Mouse (Mus musculus) layer of hippocampus, adult 18-20 months (tissue): ENCODE measurements around the gene Ndufv1. TPM values are rescaled to one million over a fixed set of nuclear protein-coding genes. Genes with fewer than 3 reads are reported as not detected.
"Not testable (repeated sequence)": the region's sequence is repeated elsewhere in the genome, so short reads cannot be mapped to it uniquely, and the experiment has no call there.

Experiments used
- DNase-seq, 2 experiments: peaks; one replicate each; pipeline ENCODE4 v3.0.0; 2022; ENCODE audit warnings: low spot score in 2 of 2
- long read RNA-seq: library from polyadenylated mRNA; stranded (forward); transcript quantifications from one replicate; pipeline ENCODE4 v2.0.0, GENCODE M21; 2021
- total RNA-seq, 2 experiments: library from RNA; stranded (reverse); gene quantifications; 2 replicates each; pipeline ENCODE4 v1.2.3; 2021

The Ndufv1 gene
- total RNA-seq, result 100 to 1,000 TPM; 257 TPM
- long read RNA-seq, transcript Ndufv1-201 (10 exons, 1,661 nt), result major isoform, 200 of 238 reads
- long read RNA-seq, partial matches to known transcripts, result 18 of 238 reads
- long read RNA-seq, other reads (novel, unspliced or antisense), result 19 of 238 reads

DNA sequence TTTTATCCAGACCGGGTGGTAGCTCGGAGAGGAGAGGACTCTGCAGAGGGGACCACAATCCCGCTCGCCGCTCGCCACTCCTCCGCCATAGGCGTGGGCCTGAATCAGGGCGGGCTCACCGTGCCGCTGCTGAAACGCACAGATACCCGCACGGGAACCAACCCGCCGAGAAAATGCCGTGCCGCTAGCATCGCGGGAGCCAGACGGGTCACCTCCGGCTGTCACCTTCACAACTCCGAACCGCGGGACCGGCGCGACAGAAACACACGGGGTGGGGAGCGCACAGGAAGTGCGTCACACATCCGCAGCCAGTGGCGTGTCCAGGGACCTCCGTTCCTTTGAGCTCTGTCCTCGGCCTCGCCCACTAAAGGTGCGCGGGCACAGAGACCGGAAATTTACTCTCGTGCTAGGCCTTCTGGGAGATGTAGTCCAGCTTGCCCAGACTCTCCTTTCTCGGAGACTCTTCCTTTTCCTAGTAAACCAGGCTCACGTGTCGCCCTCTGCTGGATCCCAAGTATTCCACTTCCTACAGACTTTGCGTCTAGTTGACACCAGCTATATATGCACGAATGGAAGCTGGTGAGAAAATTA, at the start of gene Ndufv1:
Ndufv1 (minus strand) TSS at position 375 of the 591 bp plus-strand sequence.
- DNase-seq, result peak; percentile 99

DNA sequence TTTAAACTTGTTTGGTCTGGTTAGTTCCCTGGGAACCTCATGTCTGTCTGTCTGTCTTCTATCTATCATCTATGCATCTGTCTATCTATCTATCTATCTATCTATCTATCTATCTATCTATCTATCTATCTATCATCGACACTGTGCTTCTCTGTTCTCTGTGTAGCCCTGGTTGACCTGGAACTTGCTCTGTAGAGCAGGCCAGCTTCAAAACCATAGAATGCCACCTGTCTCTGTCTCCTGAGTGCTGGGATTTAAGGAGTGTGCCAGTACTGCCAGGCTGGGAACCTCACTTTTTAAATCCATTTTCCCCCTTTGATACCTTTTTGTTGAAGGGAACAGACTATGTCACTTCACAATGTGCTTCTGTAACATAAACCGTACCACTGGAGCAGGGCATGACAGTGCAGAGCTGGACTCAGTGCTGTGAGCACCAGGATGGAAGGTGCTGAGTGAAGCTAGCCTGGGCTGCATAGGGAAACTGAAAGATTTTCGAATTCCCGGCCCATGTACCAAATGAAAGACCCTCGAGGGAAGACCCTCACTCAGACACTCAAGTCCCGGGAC, 48.4 kb upstream of the Ndufv1 start:
- DNase-seq, result no peak

DNA sequence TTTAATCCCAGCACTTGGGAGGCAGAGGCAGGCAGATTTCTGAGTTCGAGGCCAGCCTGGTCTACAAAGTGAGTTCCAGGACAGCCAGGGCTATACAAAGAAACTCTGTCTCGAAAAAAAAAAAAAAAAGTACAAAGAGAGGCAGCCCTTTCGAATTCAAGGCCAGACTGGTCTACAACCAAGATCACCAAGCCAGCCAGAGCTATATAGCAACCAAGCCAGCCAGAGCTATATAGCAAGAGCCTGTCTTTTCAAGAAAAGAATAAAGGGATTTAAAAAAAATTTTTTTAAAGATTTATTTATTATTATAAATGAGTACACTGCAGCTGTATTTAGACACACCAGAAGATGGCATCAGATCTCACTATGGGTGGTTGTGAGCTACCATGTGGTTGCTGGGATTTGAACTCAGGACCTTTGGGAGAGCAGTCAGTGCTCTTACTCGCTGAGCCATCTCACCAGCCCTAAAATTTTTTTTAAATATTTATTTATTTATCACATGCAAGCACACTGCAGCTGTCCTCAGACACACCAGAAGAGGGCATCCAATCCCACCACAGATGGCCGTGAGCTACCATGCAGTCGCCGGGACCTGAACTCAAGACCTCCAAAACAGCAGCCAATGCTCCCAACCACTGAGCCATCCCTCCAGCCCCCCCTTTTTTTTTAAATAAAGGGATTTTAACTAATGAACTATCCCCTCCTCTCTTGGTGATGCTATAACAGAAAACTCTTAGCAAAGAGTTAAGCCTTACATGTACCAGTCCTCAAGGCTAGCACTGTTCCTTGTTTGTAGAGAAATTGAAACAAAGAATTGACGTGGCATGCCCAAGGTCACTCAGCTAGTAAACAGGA, 47.7 kb upstream of the Ndufv1 start:
- not testable (repeated sequence) for DNase-seq

DNA sequence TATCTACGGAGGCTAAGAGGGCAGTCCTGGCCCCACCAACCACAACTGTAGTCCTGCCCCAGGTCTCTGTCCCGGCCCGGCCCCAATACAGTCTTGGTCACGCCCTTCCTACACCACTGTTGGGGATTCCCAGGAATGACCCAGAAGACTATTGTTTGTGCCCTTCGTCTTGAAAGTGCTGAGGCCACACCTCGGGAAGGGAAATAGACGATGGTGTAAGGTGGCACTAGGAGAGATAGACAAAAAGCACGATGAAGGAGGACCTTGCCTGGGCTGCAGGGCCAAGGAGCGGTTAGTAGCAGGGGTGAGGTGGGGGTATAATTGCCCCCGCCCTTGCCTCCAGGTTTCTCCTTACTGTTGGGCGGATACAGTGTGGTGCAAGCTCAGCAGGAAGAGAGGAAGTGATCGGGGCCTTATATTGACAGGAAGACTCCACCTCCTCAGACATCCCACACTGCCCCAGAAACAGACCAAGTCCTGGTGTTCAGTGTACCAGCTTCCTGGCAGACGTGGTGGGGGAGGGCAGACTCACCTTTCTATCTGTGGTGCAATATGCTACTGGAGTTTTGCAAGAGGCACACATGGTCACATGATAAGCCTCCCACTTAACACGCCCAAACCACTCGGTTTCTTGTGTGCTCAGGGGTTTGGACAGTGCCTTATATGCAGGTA, 46.6 kb upstream of the Ndufv1 start, which contains the start of gene Gstp3:
Gstp3 (minus strand) TSS at position 501 of the 672 bp plus-strand sequence.
- no peak for DNase-seq

DNA sequence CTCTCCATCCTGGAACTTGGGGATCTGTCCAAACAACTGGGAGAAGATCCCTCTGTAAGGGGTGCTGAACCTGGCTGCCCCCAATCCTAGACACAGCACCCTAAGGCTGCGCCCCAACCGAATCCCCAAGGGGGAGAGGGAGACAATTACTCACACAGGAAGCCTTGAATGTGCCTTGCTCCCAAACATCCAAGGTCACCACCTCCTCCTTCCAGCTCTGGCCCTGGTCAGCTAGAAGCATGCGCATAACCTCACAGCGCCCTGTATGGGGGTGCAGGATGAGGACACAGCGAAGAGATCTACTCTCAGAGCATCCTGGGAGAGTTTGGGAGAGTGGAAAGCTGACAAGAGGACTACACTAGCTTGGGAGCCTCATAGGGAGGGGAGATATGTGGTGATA, 46.0 kb upstream of the Ndufv1 start:
- DNase-seq, result no peak

DNA sequence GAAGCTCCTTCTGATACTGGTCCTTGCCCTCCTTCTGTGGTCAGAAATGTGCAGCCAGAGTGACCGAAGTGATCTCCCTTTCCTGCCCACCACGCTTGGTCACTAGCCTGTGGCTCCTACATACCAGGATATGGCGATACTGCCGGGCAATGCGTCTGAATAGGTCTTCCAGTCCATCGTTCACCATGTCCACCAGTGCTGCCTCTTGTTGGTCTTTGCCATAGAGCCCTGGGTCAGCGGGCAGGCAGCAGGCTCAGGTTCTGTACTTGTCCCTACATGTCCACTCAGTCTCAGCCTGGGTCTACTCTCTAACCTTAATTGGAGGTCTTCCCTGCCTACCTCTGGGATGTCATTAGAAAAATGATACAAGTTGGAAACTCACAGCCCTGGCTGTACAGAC, 45.4 kb upstream of the Ndufv1 start:
- DNase-seq, result no peak

DNA sequence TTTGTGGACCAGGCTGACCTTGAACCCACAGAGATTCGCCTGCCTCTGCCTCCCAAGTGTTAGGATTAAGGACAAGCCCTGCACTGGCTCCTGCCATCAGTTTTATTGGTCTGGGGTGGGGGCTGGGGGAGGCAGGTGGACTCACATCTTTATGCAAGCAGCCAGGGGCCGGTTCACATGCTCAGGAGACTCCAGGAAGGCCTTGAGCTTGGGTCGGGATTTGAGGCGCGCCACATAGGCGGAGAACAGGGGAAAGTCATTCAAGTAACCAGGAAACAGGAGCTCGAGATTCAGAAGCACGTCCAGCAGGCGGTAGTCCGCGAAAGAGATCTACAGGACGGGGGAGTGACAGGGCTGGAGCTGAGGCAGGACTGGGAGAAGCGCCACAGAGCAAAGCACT, 44.8 kb upstream of the Ndufv1 start:
- DNase-seq, result no peak

DNA sequence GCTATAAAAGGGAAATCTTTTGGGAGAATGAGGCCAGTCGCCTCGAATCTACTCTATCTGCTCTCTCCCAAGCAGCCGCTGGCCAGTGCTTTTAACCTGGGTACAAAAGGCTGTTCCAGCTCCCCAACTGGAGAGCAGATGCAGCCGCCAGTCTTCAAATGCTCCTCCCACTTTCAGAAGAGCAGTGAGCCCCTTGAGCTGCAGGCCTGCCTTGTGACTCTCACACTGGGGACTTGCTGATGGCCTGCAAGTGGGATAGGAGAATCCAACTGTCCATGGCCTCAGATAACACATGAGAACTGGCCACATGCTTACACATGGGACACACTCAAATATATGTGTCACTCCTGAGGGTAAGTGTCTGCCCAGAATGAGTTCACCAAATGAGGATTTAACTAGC, 44.1 kb upstream of the Ndufv1 start:
- no peak for DNase-seq

DNA sequence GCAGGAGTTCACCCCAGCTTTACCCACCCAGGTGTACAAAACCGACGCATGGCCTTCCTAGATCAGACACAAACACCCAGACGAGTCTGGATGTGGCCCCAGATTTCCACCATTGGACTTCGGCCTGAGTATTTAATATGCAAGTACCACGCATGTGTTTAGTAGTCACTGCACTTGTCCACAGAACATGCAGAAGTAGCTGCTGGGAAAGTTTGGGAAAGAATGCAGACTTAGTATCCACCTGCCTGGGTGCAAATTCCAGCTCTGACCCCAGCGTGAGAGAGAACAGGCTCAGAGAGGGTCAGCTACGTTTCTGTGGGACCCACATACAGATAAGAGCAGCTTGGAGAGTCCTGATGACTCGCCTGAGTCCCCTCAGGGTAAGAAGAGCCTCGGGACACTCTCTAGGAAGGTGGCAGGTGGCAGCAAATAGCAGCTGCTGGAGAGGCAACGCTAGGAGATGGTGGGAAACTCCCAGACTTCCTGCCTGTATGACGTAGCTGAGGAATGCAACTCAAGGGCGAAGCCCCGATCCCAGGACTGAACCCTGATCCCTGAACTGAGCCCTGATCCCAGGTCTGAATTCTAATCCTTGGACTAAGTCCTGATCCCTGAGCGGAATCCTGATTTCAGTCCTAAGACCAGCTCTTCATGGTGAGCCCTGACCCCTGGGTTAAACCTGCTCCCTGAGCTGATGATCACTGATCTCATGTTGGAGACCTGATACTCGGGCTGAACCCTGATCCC, 43.5 kb upstream of the Ndufv1 start:
- DNase-seq, result no peak

DNA sequence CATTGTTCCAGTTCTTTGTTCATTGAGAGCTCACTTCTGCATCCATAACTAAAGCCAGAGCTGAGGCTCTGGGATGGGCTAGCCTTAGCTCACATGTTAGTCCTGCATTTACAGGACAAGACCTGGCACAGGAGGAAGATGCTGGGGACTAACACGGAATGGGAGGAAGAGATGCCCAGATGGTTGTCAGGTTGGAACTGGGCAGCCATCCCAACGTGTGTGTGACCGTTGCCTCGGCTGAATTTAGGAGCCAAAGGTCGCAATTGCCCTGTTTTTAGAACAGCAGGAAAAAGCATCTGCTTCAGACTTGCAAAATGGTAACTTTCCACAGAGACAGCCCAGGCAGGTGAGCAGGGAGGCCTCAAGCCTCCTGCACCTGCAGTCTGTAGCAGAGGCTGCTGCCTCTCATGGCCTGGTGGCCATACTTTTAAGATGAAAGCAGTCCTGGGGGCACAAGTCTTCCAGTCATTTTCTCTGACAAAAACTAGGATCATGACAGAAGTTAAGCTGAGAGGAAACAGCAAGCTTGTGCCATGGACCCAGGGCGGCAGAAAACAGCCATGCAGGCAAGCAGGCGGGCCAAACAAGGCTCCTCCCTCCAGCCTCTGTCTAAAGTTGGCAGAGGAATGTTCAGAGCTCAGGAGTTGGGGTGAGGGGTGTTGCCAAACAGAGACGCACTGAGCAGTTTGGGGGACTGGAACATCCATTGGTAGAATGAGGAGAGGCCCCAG, 42.8 kb upstream of the Ndufv1 start:
- no peak for DNase-seq

DNA sequence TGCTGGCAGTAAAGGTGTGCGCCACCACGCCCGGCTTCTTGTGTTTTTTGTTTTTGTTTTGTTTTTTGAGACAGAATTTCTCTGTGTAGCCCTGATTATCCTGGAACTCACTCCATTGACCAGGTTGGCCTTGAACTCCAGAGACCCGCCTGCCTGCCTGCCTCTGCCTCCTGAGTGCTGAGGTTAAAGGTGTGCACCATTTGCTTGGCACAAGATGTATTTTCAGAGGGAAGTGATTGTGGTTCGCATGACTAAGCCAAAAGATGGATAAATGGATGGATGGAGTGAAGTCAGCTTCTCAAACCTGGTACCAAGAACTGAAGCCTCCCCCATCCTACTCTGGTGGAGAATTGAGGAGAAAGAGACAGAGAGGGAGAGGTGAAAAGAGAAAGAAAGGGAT, 42.0 kb upstream of the Ndufv1 start:
- DNase-seq, result no peak

DNA sequence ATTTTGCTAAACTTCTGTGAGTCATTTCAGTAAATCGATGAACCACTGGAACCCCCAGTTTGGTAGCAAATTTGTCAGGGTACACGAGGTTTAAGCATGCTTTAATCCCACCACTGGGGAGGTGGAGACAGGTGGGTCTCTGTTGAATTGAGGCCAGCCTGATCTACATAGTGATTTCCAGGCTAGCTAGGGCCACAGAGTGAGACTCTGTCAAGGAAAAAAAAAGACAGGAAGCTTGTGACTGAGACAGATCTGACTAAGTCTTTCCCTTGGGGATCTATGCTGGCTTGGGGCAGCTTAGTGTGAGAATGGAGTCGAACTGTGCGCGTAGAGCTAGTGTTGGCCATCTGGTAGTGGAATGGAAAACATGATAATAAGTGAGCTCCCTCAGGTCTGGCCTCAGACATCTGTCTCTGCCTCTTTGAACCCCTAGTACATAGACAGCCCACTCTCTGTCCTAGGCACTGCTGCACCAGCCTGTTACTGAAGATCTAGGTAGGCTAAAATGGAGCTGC, 40.0 kb upstream of the Ndufv1 start:
- no peak for DNase-seq

DNA sequence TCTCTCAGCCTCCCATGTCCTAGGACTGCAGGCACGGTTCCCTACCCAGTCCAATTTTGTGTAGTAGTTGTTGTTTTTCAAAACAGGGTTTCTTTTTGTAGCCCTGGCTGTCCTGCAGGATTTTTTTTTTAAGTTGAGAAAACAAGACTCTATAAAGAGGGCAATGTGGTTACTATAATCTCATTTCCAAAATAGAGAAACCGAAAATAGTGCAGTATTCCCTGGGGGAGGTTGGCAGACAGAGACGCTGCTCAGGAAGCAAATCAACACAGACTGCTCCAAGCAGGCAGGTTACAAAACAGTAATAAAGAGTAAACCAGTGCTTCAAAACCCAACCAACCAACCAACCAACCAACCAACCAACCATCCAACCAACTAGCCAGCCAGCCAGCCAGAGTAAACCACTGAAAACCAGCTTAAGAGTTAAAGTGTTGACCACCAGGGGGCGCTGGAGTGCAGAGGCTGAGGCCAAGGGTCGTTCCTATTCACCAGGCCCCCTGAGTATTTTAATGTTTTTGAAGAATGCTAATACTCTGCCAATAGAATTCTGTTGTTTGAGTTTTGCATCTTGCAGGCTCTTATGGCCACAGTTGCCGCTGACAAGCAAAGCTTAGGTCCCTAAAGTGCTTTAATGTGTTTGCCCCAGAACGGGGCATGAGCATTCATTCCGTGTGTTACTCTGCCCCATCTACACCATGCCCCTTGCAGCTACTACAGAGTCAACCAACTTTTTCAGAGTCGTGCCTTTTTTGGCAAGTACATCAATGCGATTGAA, 39.3 kb upstream of the Ndufv1 start:
- peak in 1 of 2 experiments; percentile 54 for DNase-seq

DNA sequence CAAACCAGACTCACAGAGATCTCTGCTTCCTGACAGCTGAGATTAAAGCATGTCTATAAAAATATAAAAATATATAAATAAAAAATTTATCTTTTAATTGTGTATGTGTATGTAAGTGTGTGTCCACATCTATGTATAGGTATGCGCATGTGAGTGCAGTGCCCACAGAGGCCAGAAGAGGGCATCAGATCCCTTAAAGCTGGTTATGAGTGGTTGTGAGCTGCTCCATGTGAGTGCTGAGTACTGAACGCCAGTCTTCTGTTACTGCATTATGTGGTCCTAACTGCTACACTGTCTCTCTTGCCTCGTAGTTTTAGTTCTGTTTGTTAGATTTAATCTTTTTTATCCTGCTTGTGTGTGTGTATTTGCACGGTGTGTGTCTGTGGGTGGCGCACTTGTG, 38.4 kb upstream of the Ndufv1 start:
- no peak for DNase-seq

DNA sequence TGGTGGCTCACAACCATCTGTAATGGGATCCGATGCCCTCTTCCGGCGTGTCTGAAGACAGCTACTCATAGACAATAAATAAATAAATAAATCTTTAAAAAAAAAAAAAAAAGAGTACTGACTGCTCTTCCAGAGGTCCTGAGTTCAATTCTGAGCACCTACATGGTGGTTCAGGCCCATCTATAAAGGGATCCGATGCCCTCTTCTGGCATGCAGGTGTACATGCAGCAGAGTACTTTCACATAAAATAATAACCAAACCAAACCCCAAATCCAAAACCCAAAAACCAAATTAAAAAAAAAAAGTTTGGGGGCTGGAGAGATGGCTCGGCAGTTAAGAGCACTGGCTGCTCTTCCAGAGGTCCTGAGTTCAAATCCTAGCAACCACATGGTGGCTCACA, 36.5 kb upstream of the Ndufv1 start:
- not testable (repeated sequence) for DNase-seq

DNA sequence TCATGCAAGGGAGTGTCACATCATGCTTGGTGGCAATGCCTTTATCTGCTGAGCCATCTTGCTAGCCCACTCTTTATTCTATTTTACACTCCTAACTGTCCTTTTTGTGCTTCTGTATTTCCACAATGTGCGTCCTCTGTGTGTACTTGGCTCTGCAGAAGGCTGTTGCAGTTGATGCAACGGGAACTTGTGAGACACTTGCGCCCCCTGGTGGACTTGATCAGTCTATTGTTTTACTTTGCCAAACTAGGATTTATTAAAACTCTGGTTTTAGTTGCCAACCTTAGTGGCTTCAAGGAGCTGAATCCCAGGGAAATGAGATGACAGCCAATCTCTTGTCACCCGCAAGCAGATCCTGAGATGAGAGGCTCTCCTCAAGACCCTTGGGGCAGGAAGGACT, 35.3 kb upstream of the Ndufv1 start:
- peak in 1 of 2 experiments; percentile 81 for DNase-seq

DNA sequence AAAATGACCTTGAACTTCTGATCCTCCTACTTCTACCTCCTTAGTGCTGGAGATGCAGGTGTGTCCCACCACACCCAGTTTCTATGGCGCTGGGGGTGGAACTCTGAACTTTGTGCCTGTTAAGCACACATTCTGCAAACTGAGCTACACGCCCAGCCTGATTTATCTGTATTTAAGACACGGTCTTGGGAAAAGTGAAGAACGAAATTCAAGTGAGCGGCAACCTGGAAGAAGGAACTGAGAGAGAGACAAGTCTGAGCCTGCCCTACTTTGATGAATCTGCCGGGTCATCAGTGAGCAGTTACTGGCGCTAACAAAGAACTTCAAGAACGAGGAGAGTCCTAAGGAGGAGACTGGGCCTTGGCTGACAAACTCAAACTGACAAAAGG, 34.3 kb upstream of the Ndufv1 start:
- DNase-seq, result no peak

DNA sequence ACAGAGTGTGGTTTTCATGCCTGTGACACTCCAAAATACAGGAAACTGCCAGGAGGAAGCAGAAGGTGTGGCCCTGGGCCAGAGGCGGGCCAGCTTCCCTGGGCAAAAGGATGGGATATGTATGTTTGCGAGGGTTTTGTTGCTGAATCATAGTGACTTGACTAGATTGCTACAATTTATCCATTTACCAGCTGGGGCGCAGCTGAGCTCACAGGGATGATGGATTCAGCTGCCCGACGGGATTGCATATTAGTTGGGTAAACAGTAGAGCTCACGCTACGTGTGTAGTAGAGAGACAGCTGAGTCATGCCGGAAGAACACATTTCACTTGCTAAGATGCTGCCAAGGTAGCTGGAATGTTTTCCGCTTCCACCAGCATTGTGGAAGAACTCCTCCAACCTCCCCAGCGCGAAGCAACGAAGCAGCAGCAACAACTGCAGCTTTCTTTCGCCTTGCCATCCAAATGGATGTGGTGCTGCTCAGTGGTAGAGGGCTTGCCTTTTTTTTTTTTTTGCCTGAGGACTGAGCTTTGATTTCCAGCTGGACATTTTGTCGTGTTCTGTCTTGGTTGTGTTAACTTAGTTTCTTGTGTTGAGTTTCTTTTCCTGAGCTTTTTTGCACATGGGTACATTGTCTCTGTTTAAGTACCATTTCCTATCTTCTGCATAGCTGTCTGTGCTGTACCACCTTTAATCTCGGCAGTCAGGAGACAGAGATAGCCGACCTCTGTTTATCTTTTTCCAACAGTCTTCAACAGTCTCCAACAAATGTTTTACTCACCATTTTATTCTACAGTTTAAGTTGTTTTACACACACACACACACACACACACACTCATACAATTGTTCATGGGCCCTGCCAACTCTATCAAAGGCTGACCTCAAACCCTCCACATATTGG, 33.6 kb upstream of the Ndufv1 start, which contains the start of gene Gstp2:
Gstp2 (minus strand) TSS at position 58 of the 900 bp plus-strand sequence.
- peak; percentile 79 to 91 for DNase-seq
